Mouse (Mus musculus) embryonic fibroblast, embryonic 13.5 days (primary cell): Measurements from ENCODE around the gene Lrp8.

Experiments
- CTCF ChIP-seq: IDR thresholded peaks from 2 replicates; pipeline ENCODE4 v1.5.1; 2011; ENCODE audit warnings: mild to moderate bottlenecking, control low read depth, low read length, moderate library complexity, borderline replicate concordance; ENCODE audit not compliant: insufficient read depth
- POLR2A ChIP-seq: IDR thresholded peaks from 2 replicates; pipeline ENCODE4 v1.6.1; 2011; ENCODE audit warnings: low read depth, mild to moderate bottlenecking, control low read depth, low read length, moderate library complexity

- TF ChIP-seq CTCF (no peak), POLR2A (peak; percentile 69)
Observed at GRCm38 (mm10) chr4:107803351-107804106, 1.5 kb downstream of the Lrp8 start.
